Mouse (Mus musculus) C2C12 (cell line): Measurements from ENCODE around the gene C87414.
"Not testable (repeated sequence)": the region's sequence is repeated elsewhere in the genome, so short reads cannot be mapped to it uniquely, and the experiment has no call there.

Experiments
- CEBPB ChIP-seq: IDR thresholded peaks from one replicate; pipeline ENCODE4 v1.6.1; 2011; ENCODE audit warnings: low read depth, mild to moderate bottlenecking, control low read depth, moderate library complexity
- CTCF ChIP-seq: IDR thresholded peaks from one replicate; pipeline ENCODE4 v1.5.1; 2011; ENCODE audit not compliant: control insufficient read depth, insufficient read depth, insufficient read length
- MYOD1 ChIP-seq: IDR thresholded peaks from one replicate; pipeline ENCODE4 v1.6.1; 2011; ENCODE audit warnings: low read depth; ENCODE audit not compliant: control insufficient read depth, insufficient read length
- USF1 ChIP-seq: IDR thresholded peaks from one replicate; pipeline ENCODE4 v1.6.1; 2011; ENCODE audit warnings: low read depth, mild to moderate bottlenecking, control low read depth, moderate library complexity

DNA sequence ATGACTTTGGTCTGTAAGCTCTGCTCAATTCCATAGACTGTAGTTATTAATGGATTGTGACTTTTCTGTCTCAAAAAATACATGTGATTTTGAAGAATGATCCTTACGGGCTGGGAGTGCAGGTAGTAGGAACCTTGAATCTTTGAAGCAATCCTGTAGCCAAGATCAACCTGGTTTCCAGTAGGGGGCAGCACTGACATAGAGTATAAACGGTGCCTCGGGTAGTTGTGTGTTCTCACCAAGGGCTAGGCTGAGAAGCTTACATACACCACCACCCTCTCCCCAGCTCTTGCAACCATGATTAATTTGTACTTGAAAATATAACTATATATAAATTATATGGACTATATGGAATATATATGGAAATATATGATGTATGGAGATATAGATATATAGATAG is 13.3 kb upstream of the C87414 start:
- not testable (repeated sequence) for TF ChIP-seq USF1, CTCF, MYOD1, CEBPB
